Mouse (Mus musculus): ENCODE measurements around the gene Diaph2. TPM values are rescaled to one million over a fixed set of nuclear protein-coding genes. Genes with fewer than 3 reads are reported as not detected.

The Diaph2 gene
- polyA plus RNA-seq, 1 experiment from 2014 or later: 6.8 TPM

- ATAC-seq (ENCODE audit: low FRiP score) (peak; percentile 65), DNase-seq (ENCODE audit: low spot score) (peak; percentile 2)
- Histone ChIP-seq H3K9me3 (ENCODE audit: control insufficient read depth, low read length) (no peaks in the 10 kb centered on the region), H3K36me3 (ENCODE audit: control insufficient read depth, insufficient read depth, low read length) (no peaks in the 10 kb centered on the region), H3K4me3 (ENCODE audit: low read depth, low read length) (no peak overlapping the region), H3K9ac (ENCODE audit: low read depth, low read length) (no peak overlapping the region), H3K4me2 (replicated peaks; ENCODE audit: low read depth, low read length) (no peak overlapping the region), H3K4me1 (replicated peaks; ENCODE audit: control insufficient read depth, insufficient read depth, low read length) (no peaks in the 10 kb centered on the region), H3K27ac (ENCODE audit: low read depth, low read length) (no peak overlapping the region), H3K27me3 (ENCODE audit: control insufficient read depth, insufficient read depth, low read length) (no peaks in the 10 kb centered on the region)
- 23% methylated on average over 5 of the region's 5 CpGs for WGBS
Observed at GRCm38 (mm10) chrX:130505626-130506025, 756.1 kb downstream of the Diaph2 start.

All from hindbrain, embryonic 11.5 days (tissue).